Mouse (Mus musculus): ENCODE data around the gene Capn2. TPM values are rescaled to one million over a fixed set of nuclear protein-coding genes. Genes with fewer than 3 reads are reported as not detected.

Capn2 gene
- total RNA-seq, 2 experiments from 2014 or later, result 67.3 to 72.8 TPM

DNA sequence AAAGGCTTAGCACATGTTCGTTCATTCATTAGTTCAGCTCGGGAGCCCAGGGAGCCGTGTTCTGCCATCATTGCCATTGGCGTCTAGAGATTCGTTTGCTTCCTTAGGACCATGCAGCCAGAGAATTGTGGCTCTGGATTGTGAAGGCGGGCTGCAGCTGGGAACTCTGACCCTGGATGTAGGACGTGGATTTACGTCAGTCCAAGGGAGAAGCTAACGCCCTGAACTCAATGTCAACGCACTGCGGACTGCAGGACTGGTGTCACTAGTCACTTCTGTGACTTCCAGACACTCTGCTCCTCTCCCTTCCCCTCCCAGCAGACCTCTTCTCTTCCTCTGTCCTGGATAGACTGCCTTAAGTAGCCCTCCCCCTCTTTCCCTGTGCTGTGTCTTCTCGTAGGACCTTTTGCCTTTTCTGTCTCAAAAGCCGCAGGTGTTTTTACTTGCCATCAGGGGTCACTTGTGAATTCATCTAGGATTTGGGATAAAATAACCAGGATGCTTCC lies 9.9 kb upstream of the Capn2 start:
- no peak for DNase-seq (ENCODE audit: low spot score in 2 of 2)

DNA sequence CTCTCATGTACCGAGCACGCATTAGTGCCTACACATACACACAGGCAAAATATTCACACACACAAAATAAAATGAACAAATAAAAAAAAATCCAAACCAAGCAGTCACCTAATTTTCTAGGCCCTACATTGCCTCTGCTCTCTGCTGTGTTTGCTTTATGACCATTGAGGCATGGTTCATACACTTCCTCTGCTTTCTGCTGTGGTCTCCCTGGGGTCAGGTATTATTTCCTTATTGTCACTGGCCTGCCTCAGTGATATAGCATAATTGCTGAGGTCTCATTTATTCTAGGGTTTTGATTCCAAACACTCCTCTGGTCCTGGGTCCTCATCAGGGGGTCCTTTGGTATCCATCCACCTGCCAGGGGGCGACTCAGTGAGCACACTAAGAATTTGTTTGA lies 8.2 kb upstream of the Capn2 start:
- DNase-seq (ENCODE audit: low spot score in 2 of 2), result no peak

DNA sequence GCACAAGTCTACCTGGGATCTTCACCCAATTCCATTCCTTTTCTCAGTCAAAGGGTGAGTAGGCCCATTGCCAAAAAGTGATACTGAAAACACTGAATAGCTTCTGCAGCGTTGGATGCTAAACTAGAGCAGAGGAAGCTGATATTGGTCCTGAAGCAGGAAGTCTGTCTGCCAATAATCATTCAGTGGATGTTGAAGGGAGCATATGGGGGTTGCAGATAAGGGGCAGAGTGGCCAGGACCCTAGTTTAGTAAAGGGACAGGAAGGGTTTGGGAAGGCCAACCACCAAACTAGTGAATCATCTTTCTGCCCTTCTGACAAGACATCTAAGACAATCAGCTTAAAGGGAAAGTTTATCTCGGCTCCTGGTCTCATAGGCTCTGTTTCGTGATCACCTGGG lies 6.3 kb upstream of the Capn2 start:
- DNase-seq (ENCODE audit: low spot score in 2 of 2), result no peak

DNA sequence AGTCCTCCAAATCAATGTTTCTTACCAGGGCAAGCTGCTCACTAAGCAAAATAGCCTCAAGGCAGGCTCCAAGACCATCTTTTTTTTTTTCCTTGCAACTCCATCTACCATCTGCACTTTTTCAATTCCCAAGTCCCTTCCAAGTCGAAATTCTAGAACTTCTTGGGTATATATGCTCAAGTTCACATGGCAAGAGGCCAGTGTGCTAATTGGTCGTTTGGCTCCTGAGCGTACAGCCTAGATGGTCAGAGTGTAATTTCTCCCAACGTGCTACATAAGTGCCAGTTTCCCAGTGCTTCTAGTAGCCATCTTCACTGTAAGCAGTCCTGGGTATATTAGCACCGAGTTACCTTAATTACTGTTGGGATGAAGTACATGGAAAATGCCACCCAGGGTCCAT lies 5.6 kb upstream of the Capn2 start:
- no peak for DNase-seq (ENCODE audit: low spot score in 2 of 2)

DNA sequence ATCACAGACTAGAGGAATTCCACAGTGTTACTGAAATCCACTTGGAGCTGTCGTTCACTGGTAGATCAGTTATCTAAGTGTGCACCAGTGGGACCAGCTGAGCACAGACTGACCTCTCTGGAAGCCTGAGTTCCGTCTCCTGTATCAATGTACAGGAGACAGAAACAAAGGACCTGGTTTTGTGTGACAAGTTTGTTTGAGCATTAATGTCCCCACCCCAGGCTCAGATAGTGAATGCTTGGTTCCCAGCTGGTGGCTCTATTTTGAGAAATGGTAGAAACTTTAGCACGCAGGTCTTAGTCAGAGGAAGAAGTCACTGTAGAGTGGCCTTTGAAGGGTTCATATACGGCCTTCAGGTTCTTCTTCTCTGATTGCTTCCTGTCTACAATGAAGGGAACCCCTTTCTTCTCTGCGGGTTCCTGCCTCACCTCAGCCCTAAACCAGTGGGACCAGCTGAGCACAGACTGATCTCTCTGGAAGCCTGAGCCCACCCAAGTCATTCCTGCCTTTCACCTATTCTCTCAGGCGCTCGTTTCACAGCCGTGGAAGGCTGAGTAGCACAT lies 3.6 kb upstream of the Capn2 start:
- no peak for DNase-seq (ENCODE audit: low spot score in 2 of 2)

DNA sequence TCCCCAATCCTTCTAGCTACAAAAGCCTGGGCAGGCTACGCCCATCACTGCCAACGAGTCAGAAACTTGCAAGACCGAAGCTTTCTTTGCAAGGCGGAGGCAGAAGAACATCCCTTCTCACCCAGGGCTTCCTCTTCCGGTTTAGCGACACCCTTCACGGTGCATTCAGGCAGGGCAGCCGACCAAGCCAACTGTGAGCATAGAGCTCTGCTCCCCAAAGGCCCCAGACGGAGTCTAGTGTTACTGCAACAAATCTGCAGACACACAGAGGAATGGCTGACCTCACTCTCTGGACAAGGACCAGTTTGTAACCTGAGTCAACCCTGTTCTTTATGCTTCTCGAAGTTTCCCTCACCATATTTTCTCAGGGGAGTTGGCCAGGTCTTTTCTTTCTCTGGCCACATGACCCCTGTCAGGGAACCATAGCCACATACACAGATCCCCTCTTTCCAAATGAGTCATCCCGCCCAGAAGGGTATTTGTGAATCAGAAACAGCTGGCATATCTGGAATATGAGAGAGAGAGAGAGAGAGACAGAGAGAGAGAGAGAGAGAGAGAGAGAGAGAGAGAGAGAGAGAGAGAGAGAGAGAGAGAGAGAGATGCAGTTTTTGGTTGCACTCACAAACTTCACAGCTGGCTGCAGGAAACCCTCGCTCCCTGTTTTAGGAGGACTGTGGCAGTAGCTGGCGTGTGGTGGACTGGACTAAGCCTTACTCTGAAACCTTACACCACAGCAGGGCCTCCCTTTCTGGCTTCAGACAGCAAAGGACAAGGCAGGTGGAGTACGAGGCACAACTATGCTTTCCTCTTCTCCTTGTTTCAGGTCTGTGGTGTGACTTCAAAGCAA lies 2.9 kb upstream of the Capn2 start:
- no peak for DNase-seq (ENCODE audit: low spot score in 2 of 2)

DNA sequence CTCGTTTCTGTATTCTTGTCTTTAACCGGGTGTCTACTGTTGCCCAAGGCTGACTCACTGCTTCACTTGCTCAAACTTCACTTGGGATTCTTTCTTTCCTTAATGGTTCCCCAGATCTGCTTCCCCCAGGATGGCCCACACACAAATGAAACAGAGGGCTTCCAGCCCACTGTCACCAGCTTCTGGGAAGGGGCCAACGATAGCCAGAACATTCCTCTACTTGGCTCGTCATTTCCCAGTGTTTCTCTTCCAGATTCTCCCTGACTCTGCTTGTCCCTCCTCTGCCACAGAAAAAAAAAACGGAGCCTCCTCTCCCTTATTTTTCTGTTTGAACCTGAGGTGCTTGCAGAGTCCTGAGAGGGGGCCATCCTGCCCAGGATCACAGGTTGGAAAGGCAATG lies 1.9 kb upstream of the Capn2 start:
- no peak for DNase-seq (ENCODE audit: low spot score in 2 of 2)

DNA sequence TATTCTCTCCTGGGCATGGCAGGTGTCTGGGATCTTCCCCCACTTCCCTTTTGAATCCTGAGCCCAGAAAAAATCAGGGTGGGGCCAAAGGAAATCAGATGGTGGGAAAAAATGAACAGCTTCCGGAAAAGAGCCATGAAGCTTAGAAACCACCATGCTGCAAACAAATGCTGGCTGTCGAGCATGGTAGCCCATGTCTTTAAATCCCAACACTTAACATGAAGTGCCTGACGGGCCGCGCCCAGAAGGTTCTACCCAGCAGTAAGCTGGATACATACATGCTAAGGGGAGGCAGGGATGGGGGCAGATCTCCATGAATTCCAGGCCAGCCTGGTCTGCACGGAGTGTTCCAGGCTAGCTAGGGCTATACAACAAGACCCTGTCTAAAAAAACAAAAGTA lies 1.4 kb upstream of the Capn2 start:
- no peak for DNase-seq (ENCODE audit: low spot score in 2 of 2)

DNA sequence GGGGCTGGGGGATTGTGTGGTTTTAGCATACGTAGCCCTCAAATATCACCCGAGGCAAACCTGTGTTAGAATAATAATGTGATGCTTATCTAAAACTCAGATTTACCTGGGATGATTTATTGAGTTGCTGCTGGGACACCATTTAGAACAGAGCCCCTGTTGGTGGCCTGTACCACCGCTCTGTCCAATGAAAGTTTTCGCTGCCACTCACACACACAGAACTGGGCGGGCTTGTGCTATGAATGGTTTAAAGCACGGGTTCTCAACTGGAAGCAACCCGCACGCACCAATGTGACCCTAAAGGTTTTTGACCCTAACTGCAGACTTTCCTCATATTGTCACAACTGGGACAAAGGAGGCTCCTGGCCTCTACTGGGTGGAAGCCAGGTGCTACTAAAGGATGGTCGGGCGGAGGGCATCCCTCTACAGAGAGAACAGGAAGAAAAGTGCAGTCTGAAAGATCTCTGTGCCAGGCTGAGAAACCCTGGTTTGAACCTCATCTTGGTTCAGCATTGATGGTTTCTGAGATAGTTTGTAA lies 804 bp upstream of the Capn2 start:
- DNase-seq (ENCODE audit: low spot score in 2 of 2), result no peak

DNA sequence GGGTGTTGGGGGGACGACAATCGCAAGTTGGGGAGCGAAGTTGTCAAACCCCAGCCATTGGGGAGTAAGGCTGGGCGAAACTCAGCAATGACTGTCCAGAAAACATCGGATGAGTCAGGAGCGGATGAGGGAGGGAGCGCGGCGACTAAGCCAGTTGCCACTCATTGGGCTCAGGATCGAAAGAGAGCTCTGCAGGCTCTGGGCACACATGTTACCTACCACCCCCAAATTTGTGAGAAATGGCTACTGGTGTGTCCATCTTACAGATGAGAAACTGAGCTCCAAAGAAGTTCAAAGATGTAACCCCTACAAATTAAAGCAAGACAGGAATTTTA lies 236 bp upstream of the Capn2 start:
- no peak for DNase-seq (ENCODE audit: low spot score in 2 of 2)

DNA sequence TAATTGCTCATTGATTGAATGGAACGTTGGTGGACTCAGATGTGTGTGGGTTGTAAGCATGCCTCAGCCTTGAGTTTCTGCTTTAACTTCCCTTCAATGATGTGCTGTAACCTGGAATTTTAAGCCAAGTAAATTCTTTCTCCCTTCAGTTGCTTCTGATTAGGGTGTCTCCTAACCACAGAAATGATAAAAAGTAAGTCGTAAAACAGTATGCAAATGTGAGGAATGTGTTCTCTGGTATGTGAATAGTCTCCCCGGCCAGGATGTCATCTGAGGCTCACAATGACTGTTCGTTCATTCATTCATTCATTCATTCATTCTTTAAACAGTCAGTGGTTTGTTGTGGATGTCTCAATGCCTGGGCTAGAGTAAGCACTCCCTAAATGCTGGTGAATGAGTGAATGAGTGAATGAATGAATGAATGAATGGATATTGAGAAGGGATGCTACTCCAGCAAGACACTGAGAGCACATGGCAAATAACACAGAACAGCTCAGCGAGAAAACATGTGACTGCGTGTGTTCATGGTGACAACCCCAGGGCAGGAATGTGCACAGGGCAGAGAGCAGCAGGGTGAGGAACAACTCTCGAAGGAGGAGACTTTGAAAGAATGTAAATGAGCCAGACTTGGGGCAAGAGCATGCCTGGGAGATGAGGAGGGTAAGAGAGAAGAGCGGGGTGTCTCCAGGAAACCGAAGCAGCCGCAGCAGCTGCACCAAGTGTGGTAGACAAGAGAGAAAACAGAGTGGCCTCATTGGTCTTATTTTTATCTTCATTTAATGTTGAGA lies 2.4 kb downstream of the Capn2 start:
- no peak for DNase-seq (ENCODE audit: low spot score in 2 of 2)

DNA sequence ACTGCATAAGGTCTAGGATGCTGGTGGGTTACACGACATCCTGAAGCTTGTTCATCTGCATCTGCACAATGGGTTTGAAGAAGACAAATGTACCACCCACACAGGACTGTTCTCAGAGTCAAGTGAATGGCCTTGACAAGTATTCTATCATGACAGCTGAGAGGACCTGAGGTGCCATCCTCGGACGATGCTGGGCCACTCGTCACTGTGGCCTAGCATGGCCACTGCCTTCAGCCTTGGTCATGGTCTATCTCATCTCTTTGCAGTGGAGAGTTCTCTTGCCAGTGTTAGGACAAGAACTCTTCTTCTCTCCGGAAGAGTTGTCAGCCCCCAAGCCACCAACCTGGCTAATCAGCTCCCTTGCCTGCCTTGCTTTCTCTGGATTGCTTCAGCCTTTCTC lies 3.7 kb downstream of the Capn2 start:
- DNase-seq (ENCODE audit: low spot score in 2 of 2), result no peak

DNA sequence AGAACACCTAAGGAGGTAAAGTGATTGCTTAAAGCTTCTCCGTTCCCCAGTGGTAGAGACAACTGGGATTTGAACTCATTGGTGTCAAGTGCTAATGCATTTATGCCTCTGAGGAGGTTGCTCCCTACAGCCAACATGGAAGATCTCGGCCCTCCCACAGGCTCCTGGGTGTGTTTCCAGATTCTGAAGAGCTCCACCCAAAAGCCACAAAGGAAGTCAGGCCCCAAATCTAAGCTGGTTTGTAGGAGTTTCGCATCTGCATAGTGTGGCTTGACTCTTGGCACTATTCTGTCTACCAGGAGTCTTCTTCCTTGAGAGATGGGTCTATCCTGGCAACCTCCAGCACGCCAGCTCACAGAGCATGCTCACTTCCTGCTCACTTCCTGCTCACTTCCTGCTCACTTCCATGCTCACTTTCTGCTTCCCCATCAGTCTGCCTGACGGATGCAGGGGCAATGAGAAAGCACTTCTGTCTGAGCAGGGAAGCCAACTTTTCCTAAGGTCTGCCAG lies 4.5 kb downstream of the Capn2 start:
- no peak for DNase-seq (ENCODE audit: low spot score in 2 of 2)

DNA sequence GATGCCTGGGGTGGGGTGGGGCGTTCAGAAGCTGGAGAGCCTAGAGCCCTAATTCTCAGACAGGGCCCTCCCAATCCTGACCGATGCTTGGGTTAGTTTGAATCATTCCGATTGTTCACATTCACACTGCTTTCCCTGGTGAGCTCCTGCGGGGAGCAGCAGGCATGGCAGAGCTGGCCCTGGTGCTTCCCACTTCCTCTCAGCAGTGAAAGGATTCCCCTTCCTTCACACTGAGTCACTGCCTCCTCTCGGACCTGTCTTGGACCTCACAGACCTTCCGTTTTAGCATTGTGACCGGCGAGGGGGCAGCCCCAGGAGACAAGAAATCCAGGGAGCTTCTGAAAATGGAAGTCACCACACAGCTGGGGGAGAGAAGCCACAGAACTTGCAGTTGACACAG lies 5.6 kb downstream of the Capn2 start:
- DNase-seq (ENCODE audit: low spot score in 2 of 2), result no peak

DNA sequence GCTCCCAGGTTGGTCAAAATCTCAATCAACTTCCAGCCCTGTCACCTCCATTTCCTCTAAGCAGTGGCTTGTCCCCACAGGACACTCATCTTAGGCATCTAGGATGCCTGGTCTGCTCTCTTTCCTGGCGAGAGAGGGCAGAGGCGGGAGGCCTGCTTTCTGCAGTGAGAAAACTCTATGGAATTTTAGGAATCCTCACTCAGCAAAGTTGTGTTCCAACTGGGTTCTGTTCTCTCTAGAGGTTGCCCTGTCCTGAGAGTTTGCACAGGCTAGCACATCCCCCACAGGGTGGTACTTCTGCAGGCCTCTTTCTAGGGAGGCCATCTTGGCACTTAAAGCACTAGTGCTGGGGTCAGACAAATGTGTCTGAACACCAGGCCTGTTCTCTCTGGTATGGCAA lies 6.3 kb downstream of the Capn2 start:
- no peak for DNase-seq (ENCODE audit: low spot score in 2 of 2)

DNA sequence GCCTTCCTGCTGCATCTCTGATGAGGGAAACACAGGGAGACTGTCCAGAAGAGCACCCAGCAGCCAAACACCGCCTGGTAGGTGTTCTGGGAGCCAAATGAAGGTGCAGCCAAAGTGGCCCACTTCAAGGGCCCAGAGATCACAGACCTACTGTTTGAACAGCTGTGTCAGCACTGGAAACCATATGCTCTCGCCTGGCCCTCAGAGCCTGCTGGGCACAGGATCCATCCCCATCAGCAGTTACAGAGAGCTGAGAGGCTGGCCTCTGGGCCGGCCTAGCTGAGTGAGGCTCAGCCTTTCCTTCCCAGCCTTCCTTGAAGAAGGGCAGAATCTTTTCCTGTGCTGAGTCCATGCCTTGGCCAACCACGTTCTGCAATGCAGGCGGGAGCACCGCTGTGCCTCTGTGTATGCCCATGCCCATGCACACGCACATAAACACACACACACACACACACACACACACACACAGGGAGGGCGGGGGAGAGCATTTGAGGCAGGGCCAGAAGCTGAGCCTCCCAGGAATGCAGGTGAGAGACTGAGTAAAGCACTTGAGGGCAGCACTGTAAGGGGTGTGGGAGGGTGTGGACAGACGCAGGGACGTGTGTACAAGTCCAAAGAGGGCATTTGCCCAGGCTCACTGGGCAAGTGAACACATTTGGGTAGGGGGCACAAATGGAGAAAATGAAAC lies 8.2 kb downstream of the Capn2 start:
- DNase-seq (ENCODE audit: low spot score in 2 of 2), result no peak

DNA sequence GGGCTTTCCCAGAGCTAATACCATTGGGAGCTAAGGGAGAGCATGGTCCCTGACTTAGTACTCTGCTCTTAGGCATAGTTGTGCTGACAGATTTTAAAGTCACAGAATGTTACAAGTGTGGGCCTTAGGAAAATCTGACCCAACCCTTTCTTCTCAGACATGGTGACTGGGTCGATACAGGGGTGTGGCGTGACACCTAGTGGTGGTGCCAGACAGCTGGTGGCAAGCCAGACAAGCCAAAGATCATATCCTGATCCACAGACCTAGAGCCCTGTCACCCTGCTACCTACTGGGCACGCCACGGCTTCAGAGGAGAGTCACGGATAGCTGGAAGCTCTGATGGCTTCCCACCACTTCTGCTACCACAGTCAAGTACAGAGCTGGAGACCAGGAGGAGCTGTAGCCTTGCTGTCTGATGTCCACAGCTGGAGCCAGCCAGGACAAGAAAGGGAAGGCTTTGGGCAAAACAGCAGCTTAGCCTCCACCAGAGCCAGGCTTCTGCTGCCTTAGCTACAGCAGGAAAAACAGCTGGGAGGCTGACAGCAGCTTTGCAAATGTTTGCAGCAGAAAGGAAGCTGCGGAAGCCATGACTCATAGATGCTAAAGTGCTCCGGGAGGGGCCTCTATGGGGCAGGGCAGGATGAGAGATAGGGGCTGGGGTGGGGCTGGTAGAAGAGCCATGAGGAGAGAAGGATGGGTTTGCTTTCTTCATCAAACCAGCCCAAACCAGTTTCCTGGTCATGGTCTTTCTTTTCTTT lies 11.0 kb downstream of the Capn2 start:
- no peak for DNase-seq (ENCODE audit: low spot score in 2 of 2)

DNA sequence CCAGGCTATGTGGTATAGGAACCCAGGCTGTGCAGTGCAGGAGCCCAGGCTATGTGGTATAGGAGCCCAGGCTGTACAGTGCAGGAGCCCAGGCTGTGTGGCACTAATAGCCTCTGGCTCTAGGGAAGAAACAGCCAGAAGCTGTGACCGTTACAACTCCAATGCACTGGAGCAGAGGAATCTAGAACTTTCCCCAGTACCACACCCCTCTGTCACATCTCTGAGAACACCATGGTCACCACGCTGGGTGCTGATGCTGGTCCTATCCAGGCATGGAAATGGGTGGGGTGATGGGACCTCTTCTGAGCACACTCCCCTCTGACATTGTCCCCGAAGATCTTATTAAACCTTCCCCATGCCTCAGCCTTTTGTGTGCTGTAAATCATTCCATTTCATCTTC lies 12.1 kb downstream of the Capn2 start:
- no peak for DNase-seq (ENCODE audit: low spot score in 2 of 2)

DNA sequence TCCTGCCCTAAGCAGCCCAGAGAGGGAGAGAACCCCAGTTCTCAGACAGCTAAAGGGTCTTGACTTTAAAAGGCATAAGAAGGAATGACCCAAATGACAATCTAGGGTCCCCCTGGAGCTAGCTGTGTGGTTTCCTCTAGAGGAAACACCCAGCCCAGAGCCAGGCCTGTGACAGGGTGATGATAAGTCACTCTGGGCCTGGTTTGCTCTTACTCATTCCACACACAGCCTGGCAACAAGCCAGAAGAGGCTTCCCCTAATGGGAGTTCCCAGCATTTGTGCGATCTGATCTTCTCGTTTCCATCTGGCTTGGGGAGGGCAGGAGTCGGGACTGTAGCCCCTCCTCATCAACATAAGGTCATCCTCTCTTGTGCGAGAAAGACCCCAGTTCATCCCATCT lies 13.2 kb downstream of the Capn2 start:
- DNase-seq (ENCODE audit: low spot score in 2 of 2), result peak in 1 of 2 experiments; percentile 65

DNA sequence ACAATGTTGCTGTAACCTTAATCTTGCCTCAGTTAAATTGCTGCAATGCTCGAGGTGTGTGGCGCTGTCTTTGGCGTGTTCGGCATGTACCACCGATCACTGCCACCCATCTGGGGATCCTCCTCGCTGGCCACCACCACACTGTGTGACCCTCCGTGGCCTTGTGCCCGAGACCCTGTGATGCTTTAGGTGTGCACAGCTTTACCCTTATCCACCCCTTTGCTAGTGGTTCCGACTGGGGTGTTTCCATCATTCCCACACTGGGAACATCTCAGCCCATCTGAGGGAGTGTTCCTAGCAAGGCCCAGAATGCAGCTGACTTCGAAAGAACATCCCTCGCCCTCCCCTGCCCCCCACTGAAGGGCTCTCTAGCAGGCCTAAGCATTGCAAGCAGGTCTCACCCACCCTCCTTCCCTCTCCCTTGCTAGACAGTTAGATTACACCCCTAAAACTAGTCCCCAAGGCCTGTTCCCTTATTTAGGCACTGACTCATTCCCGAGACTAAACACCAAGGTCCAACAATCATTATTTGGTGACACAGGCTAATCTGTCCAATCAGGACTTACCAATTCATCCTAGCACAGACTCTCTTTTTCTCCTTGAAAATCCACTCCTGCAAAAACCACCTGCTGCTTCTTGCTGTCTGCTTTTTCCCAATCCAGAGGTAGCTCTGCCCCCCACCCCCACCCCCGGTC lies 14.1 kb downstream of the Capn2 start:
- no peak for DNase-seq (ENCODE audit: low spot score in 2 of 2)
